Mouse (Mus musculus): Measurements from ENCODE around the gene Cgref1.

Cgref1 gene

DNA sequence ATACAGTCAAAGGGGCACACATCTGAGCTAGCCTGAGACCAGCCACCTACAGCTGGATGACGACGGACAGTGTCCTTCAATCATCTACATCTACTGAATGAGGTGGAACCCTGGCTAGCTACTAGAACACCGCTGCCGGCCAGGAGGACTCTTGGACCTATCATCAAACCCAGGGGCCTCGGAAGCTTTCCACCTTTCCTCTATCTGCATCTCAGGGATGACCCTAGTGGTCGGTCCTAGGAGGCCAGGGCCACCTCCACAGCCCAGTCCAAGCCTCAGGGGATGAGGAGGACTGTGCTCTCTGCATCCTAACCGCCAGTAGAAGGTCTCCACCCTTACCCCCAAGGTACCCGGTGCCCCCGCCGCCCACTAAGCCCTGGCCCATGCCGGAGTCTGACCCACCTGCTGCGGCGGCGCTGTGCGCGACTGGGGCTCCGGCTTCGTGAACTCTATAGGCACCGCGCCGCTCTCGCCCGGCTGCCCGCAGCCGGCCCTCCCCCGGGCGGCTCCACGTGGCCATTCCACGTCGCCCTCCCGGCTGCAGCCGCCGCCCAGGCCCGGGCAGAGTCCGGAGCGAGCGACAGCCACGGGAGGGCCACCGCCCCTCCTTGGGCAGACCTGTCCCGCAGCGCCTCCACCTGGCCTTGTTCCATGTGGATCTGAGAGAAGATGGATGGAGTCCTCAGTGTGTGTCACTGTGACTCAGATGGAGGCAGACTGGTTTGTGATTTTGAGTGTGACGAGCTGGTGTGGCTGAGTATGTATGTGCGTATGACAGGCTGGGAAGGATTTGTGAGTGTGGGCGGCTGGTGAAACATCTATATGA lies at the start of gene Cgref1:
Cgref1 (minus strand) TSS at position 636 of the 826 bp plus-strand sequence.
- peak; percentile 77 for DNase-seq (ENCODE audit: low read depth, low spot score)

- no peak for DNase-seq (ENCODE audit: low read depth, low spot score)
These were observed 48.7 kb upstream of the Cgref1 start for GRCm38 (mm10) chr5:30994074-30994473.

GRCm38 (mm10) chr5:30992980-30993676 lies 47.7 kb upstream of the Cgref1 start:
- DNase-seq (ENCODE audit: low read depth, low spot score): no peak

DNA sequence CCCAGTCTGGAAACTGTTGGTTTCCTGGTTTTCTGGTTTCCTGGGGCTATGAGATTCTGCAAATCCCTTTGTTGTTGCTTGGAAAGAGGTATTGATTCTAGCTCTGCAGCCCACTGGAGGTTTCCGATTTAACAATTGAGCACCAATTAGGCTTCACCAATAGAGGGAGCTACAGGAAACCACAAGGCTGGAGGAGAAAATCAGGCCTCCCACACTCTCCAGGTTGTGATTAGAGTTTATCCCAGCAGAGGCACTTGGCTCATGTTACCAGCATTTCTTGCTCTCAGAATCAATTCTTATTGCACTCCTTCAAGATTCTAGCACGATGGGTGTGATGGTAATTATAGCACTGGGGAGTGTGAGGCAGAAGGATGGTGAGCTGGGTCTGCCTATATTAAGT lies 37.0 kb upstream of the Cgref1 start:
- peak; percentile 52 for DNase-seq (ENCODE audit: low read depth, low spot score)

DNA sequence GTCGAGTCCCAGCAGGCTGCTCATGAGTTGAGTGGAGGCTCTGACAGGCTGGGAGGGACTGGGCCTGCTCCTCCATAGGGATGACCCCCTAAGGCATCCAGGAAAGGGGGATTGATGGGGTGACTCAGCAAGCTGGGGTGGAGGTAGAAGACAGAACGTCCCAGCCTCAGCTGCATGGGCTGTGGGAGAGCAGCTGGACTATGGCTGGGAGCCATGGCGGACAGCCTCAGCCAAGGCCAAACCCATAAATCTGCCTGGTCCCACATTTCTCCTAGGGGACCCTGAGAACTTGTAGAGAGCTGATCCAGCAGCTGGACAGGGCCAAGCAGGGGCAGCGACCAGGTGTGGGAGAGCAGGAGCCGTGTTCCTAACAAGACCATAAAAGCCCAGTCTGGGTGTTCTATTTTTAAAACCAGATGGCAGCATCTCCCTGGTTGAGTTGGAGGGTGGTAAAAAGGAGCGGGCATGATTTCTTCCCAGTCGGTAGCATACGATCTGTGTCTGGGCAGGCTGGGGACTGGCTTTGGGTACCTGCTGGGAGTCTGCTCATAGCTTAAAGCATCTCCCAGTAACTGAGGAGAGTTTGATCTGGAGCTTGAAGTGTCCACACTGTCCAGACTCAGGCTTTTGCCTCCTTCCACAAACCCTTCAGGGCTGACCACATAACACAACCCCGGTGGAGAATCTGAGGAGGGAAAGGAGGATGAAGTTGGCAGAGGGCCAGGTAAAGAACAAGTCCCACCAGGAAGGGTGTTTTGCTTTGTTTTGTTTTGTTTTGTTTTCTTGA lies 29.7 kb upstream of the Cgref1 start:
- DNase-seq (ENCODE audit: low read depth, low spot score): no peak

- no peak for DNase-seq (ENCODE audit: low read depth, low spot score)
These were observed 24.0 kb upstream of the Cgref1 start for GRCm38 (mm10) chr5:30969440-30969839.

DNA sequence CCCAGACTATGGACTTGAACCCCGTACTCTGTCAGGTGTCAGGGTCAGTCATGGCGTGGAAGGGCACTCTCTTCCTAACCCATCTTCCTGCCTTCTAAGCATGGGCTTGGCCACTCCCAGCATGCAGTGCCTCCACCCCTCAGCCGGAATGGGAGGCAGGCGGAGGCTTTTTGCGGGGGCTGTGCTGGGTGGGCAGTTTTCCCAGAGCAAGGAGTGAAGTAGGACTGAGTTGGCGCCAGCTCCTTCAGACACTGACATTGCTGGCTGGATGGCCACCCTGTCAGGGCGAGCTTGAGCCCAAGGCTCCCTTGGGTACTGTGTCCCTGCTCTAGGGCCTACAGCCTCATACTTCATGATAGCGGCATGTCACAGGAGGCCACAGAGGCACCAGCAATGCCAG lies 23.0 kb upstream of the Cgref1 start, which contains the start of gene Tcf23:
Tcf23 (plus strand) TSS at position 247 of the 400 bp plus-strand sequence.
- DNase-seq (ENCODE audit: low read depth, low spot score): no peak

DNA sequence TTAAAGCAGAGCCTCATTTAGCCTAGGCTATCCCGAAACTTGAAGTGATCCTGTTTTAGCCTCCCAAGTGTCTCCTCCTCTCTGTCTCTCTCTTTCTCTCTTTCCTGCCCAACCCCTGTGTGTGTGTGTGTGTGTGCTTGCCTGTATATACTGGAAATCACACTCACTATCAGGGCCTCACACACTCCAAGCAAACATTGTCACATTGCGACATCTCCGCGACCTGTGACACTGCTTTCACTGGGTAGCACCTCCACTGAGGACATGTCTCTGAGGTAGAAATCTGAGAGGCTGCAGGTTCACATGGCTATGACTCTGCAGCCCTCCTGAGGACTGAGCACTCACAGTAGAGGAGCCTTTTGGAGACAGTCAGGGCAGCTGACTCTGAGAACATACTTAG lies 20.8 kb upstream of the Cgref1 start:
- no peak for DNase-seq (ENCODE audit: low read depth, low spot score)

DNA sequence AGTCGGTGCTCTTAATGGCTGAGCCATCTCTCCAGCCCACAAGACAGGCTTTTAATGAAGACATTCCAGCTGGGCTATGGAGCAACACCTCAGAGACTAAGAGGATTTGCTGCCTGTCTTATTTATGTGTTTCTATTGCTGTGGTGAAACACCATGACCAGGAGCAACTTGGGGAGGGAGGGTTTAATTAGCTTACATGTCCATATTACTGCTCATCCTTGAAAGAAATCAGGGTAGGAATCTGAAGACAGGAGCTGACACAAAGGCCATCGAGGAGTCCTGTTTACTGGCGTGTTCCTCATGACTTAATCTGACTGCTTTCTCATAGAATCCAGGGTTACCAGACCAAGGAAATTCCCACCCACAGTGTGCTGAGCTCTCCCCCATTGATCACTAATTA lies 18.5 kb upstream of the Cgref1 start:
- no peak for DNase-seq (ENCODE audit: low read depth, low spot score)

- peak; percentile 47 for DNase-seq (ENCODE audit: low read depth, low spot score)
These were observed 16.4 kb upstream of the Cgref1 start for GRCm38 (mm10) chr5:30961545-30962505.

- DNase-seq (ENCODE audit: low read depth, low spot score): no peak
These were observed 15.4 kb upstream of the Cgref1 start for GRCm38 (mm10) chr5:30960814-30961213.

DNA sequence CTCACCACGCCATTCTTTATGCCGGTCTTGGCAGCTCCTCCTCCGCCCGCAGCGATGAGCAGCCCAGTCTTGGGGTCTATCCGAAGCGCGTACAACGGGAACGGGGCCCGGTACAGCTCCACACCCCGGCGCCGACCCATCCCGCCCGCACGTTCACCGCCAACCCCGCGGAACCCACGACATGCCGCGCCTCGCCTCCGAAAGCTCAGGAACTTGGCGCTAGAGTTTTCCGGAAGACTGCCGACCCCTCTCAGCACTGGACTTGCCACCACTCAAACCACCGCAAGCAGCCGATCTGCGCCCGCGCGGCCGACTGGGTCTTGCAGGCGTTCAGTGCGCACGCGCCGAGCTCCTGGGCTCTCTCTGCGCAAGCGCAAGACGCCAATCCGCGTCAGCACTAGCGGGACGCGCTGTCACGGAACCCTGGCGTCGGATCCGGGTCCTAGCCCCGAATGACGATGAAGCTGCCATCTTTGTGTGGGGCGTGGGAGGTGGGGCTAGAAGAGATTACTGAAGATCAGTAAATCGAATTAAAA lies 14.6 kb upstream of the Cgref1 start, which contains the start of gene Preb:
Preb (minus strand) TSS at position 396 of the 536 bp plus-strand sequence.
- DNase-seq (ENCODE audit: low read depth, low spot score): peak; percentile 99

GRCm38 (mm10) chr5:30959198-30959854 lies 13.9 kb upstream of the Cgref1 start:
- DNase-seq (ENCODE audit: low read depth, low spot score): peak; percentile 46

GRCm38 (mm10) chr5:30957891-30958290 lies 12.5 kb upstream of the Cgref1 start:
- no peak for DNase-seq (ENCODE audit: low read depth, low spot score)

- no peak for DNase-seq (ENCODE audit: low read depth, low spot score)
These were observed 10.4 kb upstream of the Cgref1 start for GRCm38 (mm10) chr5:30955751-30956150.

DNA sequence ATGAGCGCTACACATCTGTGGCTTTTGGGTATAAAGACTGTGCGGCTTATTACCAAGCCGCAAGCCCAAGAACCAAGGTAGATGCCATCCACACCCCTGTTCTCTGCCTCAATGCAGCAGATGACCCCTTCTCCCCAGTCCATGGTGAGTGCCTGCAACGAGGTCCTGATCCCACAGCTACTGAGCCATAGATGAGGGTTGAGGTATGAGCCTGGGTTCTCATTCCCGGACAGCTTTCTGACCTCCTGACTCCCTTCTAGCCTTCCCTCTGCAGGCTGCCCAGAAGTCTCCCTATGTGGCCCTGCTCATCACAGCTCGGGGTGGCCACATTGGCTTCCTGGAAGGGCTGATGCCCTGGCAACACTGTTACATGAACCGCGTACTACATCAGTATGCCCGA lies 9.2 kb upstream of the Cgref1 start:
- DNase-seq (ENCODE audit: low read depth, low spot score): no peak

DNA sequence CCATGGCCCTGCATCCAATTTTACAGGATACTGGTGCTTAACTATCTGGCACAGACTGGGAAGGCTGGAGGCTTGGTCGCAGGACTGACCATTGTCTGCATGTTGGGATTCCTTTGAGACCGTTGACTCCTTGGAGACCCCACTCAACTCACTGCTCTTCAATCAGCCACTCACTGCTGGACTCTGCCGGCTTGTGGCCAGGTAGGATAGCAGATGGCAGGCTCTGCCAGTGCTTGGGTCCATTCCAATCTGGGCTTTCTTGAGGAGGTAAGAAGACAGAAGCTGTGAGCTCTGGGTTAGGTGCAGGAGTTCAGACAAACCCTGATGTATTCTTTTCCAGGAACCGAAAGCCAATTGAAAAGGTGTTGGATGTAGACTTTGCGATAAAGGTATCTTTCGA lies 8.7 kb upstream of the Cgref1 start:
- DNase-seq (ENCODE audit: low read depth, low spot score): no peak

DNA sequence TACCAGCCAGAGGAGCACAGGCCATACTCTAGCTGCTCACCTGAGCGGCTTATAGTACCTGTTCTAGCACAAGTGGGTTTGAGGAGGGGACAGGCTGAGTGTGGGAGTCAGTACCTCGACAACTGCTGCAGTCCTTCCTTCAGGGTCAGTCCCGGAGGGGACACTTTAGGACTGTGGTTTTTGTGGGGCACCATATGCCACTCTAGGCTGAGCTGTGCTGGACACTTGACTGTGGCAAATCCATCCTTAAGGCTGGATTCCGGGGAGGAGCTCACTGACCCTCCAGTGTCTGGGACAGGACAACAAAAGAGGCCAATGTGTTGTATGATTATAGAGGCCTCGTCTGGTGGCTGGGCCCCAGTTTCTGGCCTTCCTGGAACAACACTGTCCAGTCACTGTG lies 7.2 kb upstream of the Cgref1 start:
- no peak for DNase-seq (ENCODE audit: low read depth, low spot score)

DNA sequence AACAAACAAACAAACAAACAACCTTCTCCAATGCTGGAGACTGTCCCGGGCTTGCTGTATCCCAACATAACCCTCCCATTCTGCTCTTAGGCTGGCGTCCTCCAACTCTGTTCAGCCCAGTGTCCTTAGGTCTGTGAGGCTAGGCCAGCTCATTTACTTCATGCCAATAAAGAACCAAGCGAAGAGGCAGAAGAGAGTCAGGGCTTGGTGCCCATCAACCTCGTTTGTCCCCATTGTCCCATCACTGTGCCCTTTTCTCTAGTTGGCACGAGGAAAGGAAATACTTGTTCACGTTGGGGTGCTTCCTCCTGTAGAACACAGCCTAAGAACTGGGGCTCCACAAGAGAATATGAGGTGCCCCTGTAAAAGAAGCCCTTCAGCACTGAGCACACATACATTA lies 6.3 kb upstream of the Cgref1 start:
- DNase-seq (ENCODE audit: low read depth, low spot score): no peak

- no peak for DNase-seq (ENCODE audit: low read depth, low spot score)
These were observed 5.5 kb upstream of the Cgref1 start for GRCm38 (mm10) chr5:30950922-30951321.

Measured in 3T3-L1 (cell line).